Mouse (Mus musculus): ENCODE measurements around the gene Chchd10.

Chchd10 gene

GRCm38 (mm10) chr10:75932891-75933290 lies at the start of gene Chchd10:
TSS of gene Chchd10 (plus strand) at chr10:75933130.
- TF ChIP-seq GATA4 (IDR thresholded peaks at IDR 0.05; ENCODE audit: insufficient replicate concordance, low read length) = no peak

GRCm38 (mm10) chr10:75883232-75883552 lies 49.7 kb upstream of the Chchd10 start:
- no peak for TF ChIP-seq GATA4 (IDR thresholded peaks at IDR 0.05; ENCODE audit: insufficient replicate concordance, low read length)

GRCm38 (mm10) chr10:75884742-75885141 lies 48.2 kb upstream of the Chchd10 start:
- no peak for TF ChIP-seq GATA4 (IDR thresholded peaks at IDR 0.05; ENCODE audit: insufficient replicate concordance, low read length)

GRCm38 (mm10) chr10:75889406-75890153 lies 43.4 kb upstream of the Chchd10 start:
- no peak for TF ChIP-seq GATA4 (IDR thresholded peaks at IDR 0.05; ENCODE audit: insufficient replicate concordance, low read length)

- no peak for TF ChIP-seq GATA4 (IDR thresholded peaks at IDR 0.05; ENCODE audit: insufficient replicate concordance, low read length)
These were observed 39.7 kb upstream of the Chchd10 start, which contains the start of gene Derl3 for GRCm38 (mm10) chr10:75893089-75893750. TSS of gene Derl3 (plus strand) at chr10:75893413.

GRCm38 (mm10) chr10:75894601-75895000 lies 38.3 kb upstream of the Chchd10 start:
- no peak for TF ChIP-seq GATA4 (IDR thresholded peaks at IDR 0.05; ENCODE audit: insufficient replicate concordance, low read length)

GRCm38 (mm10) chr10:75895730-75896129 lies 37.2 kb upstream of the Chchd10 start:
- no peak for TF ChIP-seq GATA4 (IDR thresholded peaks at IDR 0.05; ENCODE audit: insufficient replicate concordance, low read length)

- TF ChIP-seq GATA4 (IDR thresholded peaks at IDR 0.05; ENCODE audit: insufficient replicate concordance, low read length) = no peak
These were observed 36.7 kb upstream of the Chchd10 start for GRCm38 (mm10) chr10:75896208-75896607.

GRCm38 (mm10) chr10:75897373-75897772 lies 35.6 kb upstream of the Chchd10 start:
- no peak for TF ChIP-seq GATA4 (IDR thresholded peaks at IDR 0.05; ENCODE audit: insufficient replicate concordance, low read length)

GRCm38 (mm10) chr10:75898039-75898564 lies 34.8 kb upstream of the Chchd10 start:
- TF ChIP-seq GATA4 (IDR thresholded peaks at IDR 0.05; ENCODE audit: insufficient replicate concordance, low read length) = no peak

- TF ChIP-seq GATA4 (IDR thresholded peaks at IDR 0.05; ENCODE audit: insufficient replicate concordance, low read length) = no peak
These were observed 34.1 kb upstream of the Chchd10 start for GRCm38 (mm10) chr10:75898846-75899245.

- TF ChIP-seq GATA4 (IDR thresholded peaks at IDR 0.05; ENCODE audit: insufficient replicate concordance, low read length) = no peak
These were observed 28.5 kb upstream of the Chchd10 start for GRCm38 (mm10) chr10:75904391-75904790.

- no peak for TF ChIP-seq GATA4 (IDR thresholded peaks at IDR 0.05; ENCODE audit: insufficient replicate concordance, low read length)
These were observed 26.0 kb upstream of the Chchd10 start for GRCm38 (mm10) chr10:75906882-75907281.

GRCm38 (mm10) chr10:75910698-75911097 lies 22.2 kb upstream of the Chchd10 start:
- TF ChIP-seq GATA4 (IDR thresholded peaks at IDR 0.05; ENCODE audit: insufficient replicate concordance, low read length) = no peak

GRCm38 (mm10) chr10:75913013-75913589 lies 19.8 kb upstream of the Chchd10 start:
- no peak for TF ChIP-seq GATA4 (IDR thresholded peaks at IDR 0.05; ENCODE audit: insufficient replicate concordance, low read length)

GRCm38 (mm10) chr10:75915557-75915956 lies 17.4 kb upstream of the Chchd10 start:
- no peak for TF ChIP-seq GATA4 (IDR thresholded peaks at IDR 0.05; ENCODE audit: insufficient replicate concordance, low read length)

Data from liver, adult (tissue).